Mouse (Mus musculus) liver, postnatal 0 days (tissue): ENCODE measurements around the gene Klhl12. TPM values are rescaled to one million over a fixed set of nuclear protein-coding genes. Genes with fewer than 3 reads are reported as not detected.
A peak's percentile ranks its signal among the peaks of the same experiment; 100 is the strongest.

Experiments used
- ATAC-seq: fragments of 200-750 bp; cut with Nextera tagmentation; 2 replicates; pipeline ENCODE4 v1.8.0; 2017; ENCODE audit warnings: mild to moderate bottlenecking, moderate library complexity
- DNase-seq: peaks from one replicate; pipeline ENCODE4 v3.0.0-alpha.2; 2016
- H3K27ac ChIP-seq: fragments of 300-500 bp; sonication (generic); 2 replicates; pipeline ENCODE4 v1.5.1; 2014; ENCODE audit warnings: antibody characterized with exemption, moderate library complexity, mild to moderate bottlenecking, low read depth
- H3K27me3 ChIP-seq: fragments of 300-500 bp; sonication (generic); 2 replicates; pipeline ENCODE4 v1.6.1; 2014; ENCODE audit warnings: low read length, control low read depth, mixed read lengths; ENCODE audit not compliant: insufficient read depth
- H3K36me3 ChIP-seq: fragments of 300-500 bp; sonication (generic); replicated peaks from 2 replicates; pipeline ENCODE4 v1.6.1; 2014; ENCODE audit warnings: mild to moderate bottlenecking, control low read depth, low read length, moderate library complexity, mixed read lengths; ENCODE audit not compliant: insufficient read depth
- H3K4me1 ChIP-seq: fragments of 300-500 bp; sonication (generic); 2 replicates; pipeline ENCODE4 v1.6.1; 2014; ENCODE audit warnings: antibody characterized with exemption, mild to moderate bottlenecking, control low read depth; ENCODE audit not compliant: insufficient read depth
- H3K4me2 ChIP-seq: fragments of 300-500 bp; sonication (generic); 2 replicates; pipeline ENCODE4 v1.6.1; 2014; ENCODE audit warnings: low read depth, mild to moderate bottlenecking, low read length, moderate library complexity, mixed read lengths
- H3K4me3 ChIP-seq: fragments of 300-500 bp; sonication (generic); 2 replicates; pipeline ENCODE4 v1.5.1; 2014; ENCODE audit warnings: low read depth, low read length
- H3K9ac ChIP-seq: fragments of 300-500 bp; sonication (generic); replicated peaks from 2 replicates; pipeline ENCODE4 v1.6.1; 2014; ENCODE audit warnings: mild to moderate bottlenecking, moderate library complexity
- H3K9me3 ChIP-seq: fragments of 300-500 bp; sonication (generic); 2 replicates; pipeline ENCODE4 v1.6.1; 2016; ENCODE audit warnings: mild to moderate bottlenecking, control low read depth, low read length, mixed read lengths
- CTCF ChIP-seq: sonication (generic); IDR thresholded peaks from 2 replicates; pipeline ENCODE4 v1.5.1; 2016; ENCODE audit warnings: antibody characterized with exemption, low read depth
- EP300 ChIP-seq: IDR thresholded peaks from 2 replicates; pipeline ENCODE4 v1.6.1; 2016; ENCODE audit warnings: antibody characterized with exemption, low read depth, mild to moderate bottlenecking
- WGBS: fragments of 180-500 bp; shearing (Covaris S2); extraction: QIAGEN DNeasy Blood & Tissue Kit; methylation state at CpG from one replicate; pipeline ENCODE4 v1.1.7; 2014; ENCODE audit not compliant: insufficient replicate concordance; 5-methylcytosine and 5-hydroxymethylcytosine counted together
- polyA plus RNA-seq: library from polyadenylated mRNA; unstranded; fragments of >200 nt; fragmentation: Nextera tagmentation; extraction: Ambion mirVana; gene quantifications from 2 replicates; pipeline ENCODE4 v1.2.1, GENCODE M21; 2015

Gene Klhl12
- polyA plus RNA-seq, result 12.3 and 13.2 TPM in 2 replicates

- DNase-seq (peak; percentile 98), ATAC-seq (peak; percentile 98)
- H3K4me3 ChIP-seq, result peak within 1 kb of the TSS; percentile 91
- H3K9ac ChIP-seq, result peak within 1 kb of the TSS; percentile 96
- under 1% methylated on average over 53 of the region's 61 CpGs for WGBS
- H3K36me3 ChIP-seq, result peaks cover 13% of the 10 kb centered on the region
- H3K4me1 ChIP-seq, result peaks cover 25% of the 10 kb centered on the region
- peak within 1 kb of the TSS; percentile 85 for H3K27ac ChIP-seq
- H3K4me2 ChIP-seq, result peak within 1 kb of the TSS; percentile 85
- no peaks in the 10 kb centered on the region for H3K27me3 ChIP-seq
- H3K9me3 ChIP-seq, result no peaks in the 10 kb centered on the region
- TF ChIP-seq CTCF (no peak), EP300 (no peak; the same call in 1 of the 2 replicates)
Observed at GRCm38 (mm10) chr1:134454904-134455824, at the start of gene Klhl12. Gene Klhl12 (plus strand): TSS chr1:134455531.

- Histone ChIP-seq H3K4me3 (peak overlapping the region; percentile 90), H3K4me1 (peaks cover 9% of the 10 kb centered on the region), H3K36me3 (peaks cover 26% of the 10 kb centered on the region), H3K9me3 (no peaks in the 10 kb centered on the region), H3K27me3 (no peaks in the 10 kb centered on the region), H3K4me2 (peak overlapping the region; percentile 90), H3K9ac (peak overlapping the region; percentile 85), H3K27ac (peak overlapping the region; percentile 83)
- no peak for DNase-seq
- WGBS, result 20% methylated on average over 8 of the region's 8 CpGs
- no peak; the same call in 1 of the 2 replicates for ATAC-seq
- TF ChIP-seq EP300 (no peak), CTCF (no peak)
Observed at GRCm38 (mm10) chr1:134406414-134406771, 48.9 kb upstream of the Klhl12 start.

- H3K27ac ChIP-seq, result no peak overlapping the region
- no peak overlapping the region for H3K4me3 ChIP-seq
- H3K4me1 ChIP-seq, result peaks cover 9% of the 10 kb centered on the region
- H3K4me2 ChIP-seq, result no peak overlapping the region
- no peaks in the 10 kb centered on the region for H3K27me3 ChIP-seq
- no peak overlapping the region for H3K9ac ChIP-seq
- ATAC-seq, result no peak
- TF ChIP-seq EP300 (no peak), CTCF (no peak)
- H3K36me3 ChIP-seq, result peaks cover 26% of the 10 kb centered on the region
- WGBS, result 83% methylated on average over 8 of the region's 8 CpGs
- DNase-seq, result no peak
- no peaks in the 10 kb centered on the region for H3K9me3 ChIP-seq
Observed at GRCm38 (mm10) chr1:134408080-134408479, 47.3 kb upstream of the Klhl12 start.

GRCm38 (mm10) chr1:134411706-134412629 lies 43.4 kb upstream of the Klhl12 start:
- Histone ChIP-seq H3K27me3 (no peaks in the 10 kb centered on the region), H3K4me2 (no peak overlapping the region), H3K4me3 (no peak overlapping the region), H3K9me3 (no peaks in the 10 kb centered on the region), H3K36me3 (peaks cover 26% of the 10 kb centered on the region), H3K27ac (no peak overlapping the region), H3K9ac (no peak overlapping the region), H3K4me1 (peaks cover 15% of the 10 kb centered on the region)
- 84% methylated on average over 9 of the region's 9 CpGs for WGBS
- DNase-seq, result no peak
- no peak for ATAC-seq
- TF ChIP-seq CTCF, result peak; percentile 36
- TF ChIP-seq EP300, result no peak

GRCm38 (mm10) chr1:134414038-134414437 lies 41.3 kb upstream of the Klhl12 start:
- Histone ChIP-seq H3K4me1 (peaks cover 34% of the 10 kb centered on the region), H3K4me2 (peak overlapping the region; percentile 74), H3K27me3 (no peaks in the 10 kb centered on the region), H3K9me3 (no peaks in the 10 kb centered on the region), H3K4me3 (no peak overlapping the region), H3K36me3 (peaks cover 13% of the 10 kb centered on the region), H3K9ac (no peak overlapping the region), H3K27ac (peak overlapping the region; percentile 97)
- ATAC-seq (no peak), DNase-seq (no peak)
- TF ChIP-seq CTCF (no peak), EP300 (no peak)
- WGBS, result 49% methylated on average over 2 of the region's 2 CpGs
